Mouse (Mus musculus) lung, embryonic 16.5 days (tissue): ENCODE measurements around the gene Cdk17. TPM values are rescaled to one million over a fixed set of nuclear protein-coding genes. Genes with fewer than 3 reads are reported as not detected.

Source experiments
- ATAC-seq: fragments of 200-750 bp; cut with Nextera tagmentation; 2 replicates; pipeline ENCODE4 v1.8.0; 2017; ENCODE audit warnings: low read depth, mild to moderate bottlenecking, moderate library complexity
- H3K27ac ChIP-seq: fragments of 300-500 bp; sonication (generic); 2 replicates; pipeline ENCODE4 v1.5.1; 2014; ENCODE audit warnings: mild to moderate bottlenecking, control low read depth, low read length
- H3K27me3 ChIP-seq: fragments of 300-500 bp; sonication (generic); 2 replicates; pipeline ENCODE4 v1.6.1; 2014; ENCODE audit warnings: low read depth, low read length, mixed read lengths; ENCODE audit not compliant: control insufficient read depth, insufficient read depth
- H3K36me3 ChIP-seq: fragments of 300-500 bp; sonication (generic); 2 replicates; pipeline ENCODE4 v1.6.1; 2014; ENCODE audit warnings: low read length; ENCODE audit not compliant: control insufficient read depth, insufficient read depth
- H3K4me1 ChIP-seq: fragments of 300-500 bp; sonication (generic); replicated peaks from 2 replicates; pipeline ENCODE4 v1.6.1; 2014; ENCODE audit warnings: low read length, mixed read lengths; ENCODE audit not compliant: control insufficient read depth, insufficient read depth
- H3K4me2 ChIP-seq: fragments of 300-500 bp; sonication (generic); 2 replicates; pipeline ENCODE4 v1.6.1; 2014; ENCODE audit warnings: low read depth, low read length, control low read depth
- H3K4me3 ChIP-seq: fragments of 300-500 bp; sonication (generic); 2 replicates; pipeline ENCODE4 v1.5.1; 2014; ENCODE audit warnings: mild to moderate bottlenecking, low read length, control low read depth
- H3K9ac ChIP-seq: fragments of 300-500 bp; sonication (generic); 2 replicates; pipeline ENCODE4 v1.6.1; 2014; ENCODE audit warnings: low read length, control low read depth
- H3K9me3 ChIP-seq: fragments of 300-500 bp; sonication (generic); 2 replicates; pipeline ENCODE4 v1.6.1; 2016; ENCODE audit warnings: low read length; ENCODE audit not compliant: control insufficient read depth
- WGBS: fragments of 180-500 bp; shearing (Covaris S2); extraction: QIAGEN DNeasy Blood & Tissue Kit; methylation state at CpG from one replicate; pipeline ENCODE4 v1.1.7; 2014; 5-methylcytosine and 5-hydroxymethylcytosine counted together
- polyA plus RNA-seq: library from polyadenylated mRNA; unstranded; fragments of >200 nt; fragmentation: Nextera tagmentation; extraction: Ambion mirVana; gene quantifications from 2 replicates; pipeline ENCODE4 v1.2.1, GENCODE M21; 2015

The Cdk17 gene
- polyA plus RNA-seq, 1 experiment from 2014 or later = 15.0 TPM

GRCm38 (mm10) chr10:93268339-93268738 is 107.7 kb downstream of the Cdk17 start:
- WGBS = 90% methylated on average over 3 of the region's 3 CpGs
- H3K9me3 ChIP-seq = no peaks in the 10 kb centered on the region
- no peak overlapping the region for H3K9ac ChIP-seq
- no peak overlapping the region for H3K4me3 ChIP-seq
- H3K27ac ChIP-seq = no peak overlapping the region
- peaks cover 11% of the 10 kb centered on the region; the same call in 1 of the 2 replicates for H3K36me3 ChIP-seq
- H3K4me2 ChIP-seq = no peak overlapping the region
- ATAC-seq = no peak
- peaks cover 14% of the 10 kb centered on the region for H3K4me1 ChIP-seq
- H3K27me3 ChIP-seq = no peaks in the 10 kb centered on the region

- no peak for ATAC-seq
- 55% methylated on average over 4 of the region's 4 CpGs for WGBS
- H3K27ac ChIP-seq = no peak overlapping the region
Measured at GRCm38 (mm10) chr10:93269744-93270143, 109.1 kb downstream of the Cdk17 start.

GRCm38 (mm10) chr10:93270889-93271460 is 110.3 kb downstream of the Cdk17 start:
- Histone ChIP-seq H3K4me1 (peaks cover 17% of the 10 kb centered on the region), H3K36me3 (no peaks in the 10 kb centered on the region)
- WGBS = 88% methylated on average over 6 of the region's 6 CpGs

More at GRCm38 (mm10) chr10:93269744-93270143, 109.1 kb downstream of the Cdk17 start:
- Histone ChIP-seq H3K4me1 (peaks cover 8% of the 10 kb centered on the region; the same call in 1 of the 2 replicates), H3K4me3 (no peak overlapping the region), H3K9me3 (no peaks in the 10 kb centered on the region), H3K27me3 (no peaks in the 10 kb centered on the region), H3K9ac (no peak overlapping the region), H3K4me2 (no peak overlapping the region), H3K36me3 (peaks cover 6% of the 10 kb centered on the region; the same call in 1 of the 2 replicates)

GRCm38 (mm10) chr10:93271831-93272230 is 111.2 kb downstream of the Cdk17 start:
- Histone ChIP-seq H3K27ac (no peak overlapping the region), H3K4me1 (peaks cover 26% of the 10 kb centered on the region), H3K9me3 (no peaks in the 10 kb centered on the region), H3K9ac (no peak overlapping the region), H3K36me3 (no peaks in the 10 kb centered on the region), H3K4me2 (no peak overlapping the region), H3K4me3 (no peak overlapping the region), H3K27me3 (no peaks in the 10 kb centered on the region)
- no peak; the same call in 1 of the 2 replicates for ATAC-seq
- WGBS = 72% methylated on average over 7 of the region's 7 CpGs

More at GRCm38 (mm10) chr10:93270889-93271460, 110.3 kb downstream of the Cdk17 start:
- Histone ChIP-seq H3K27me3 (no peaks in the 10 kb centered on the region), H3K27ac (no peak overlapping the region), H3K4me2 (no peak overlapping the region), H3K9ac (no peak overlapping the region), H3K4me3 (no peak overlapping the region), H3K9me3 (no peaks in the 10 kb centered on the region)
- ATAC-seq = no peak

GRCm38 (mm10) chr10:93272986-93273982 is 112.6 kb downstream of the Cdk17 start:
- H3K27ac ChIP-seq = no peak overlapping the region
- H3K36me3 ChIP-seq = no peaks in the 10 kb centered on the region
- H3K4me3 ChIP-seq = no peak overlapping the region
- no peaks in the 10 kb centered on the region for H3K27me3 ChIP-seq
- no peak overlapping the region for H3K4me2 ChIP-seq
- H3K9me3 ChIP-seq = no peaks in the 10 kb centered on the region
- ATAC-seq = no peak
- WGBS = 72% methylated on average over 14 of the region's 14 CpGs
- peaks cover 29% of the 10 kb centered on the region for H3K4me1 ChIP-seq
- no peak overlapping the region for H3K9ac ChIP-seq

- ATAC-seq = no peak
- Histone ChIP-seq H3K4me2 (no peak overlapping the region), H3K4me1 (peaks cover 29% of the 10 kb centered on the region), H3K9ac (no peak overlapping the region), H3K27ac (no peak overlapping the region), H3K27me3 (no peaks in the 10 kb centered on the region), H3K36me3 (peaks cover 2% of the 10 kb centered on the region; the same call in 1 of the 2 replicates), H3K9me3 (no peaks in the 10 kb centered on the region), H3K4me3 (no peak overlapping the region)
- 51% methylated on average over 2 of the region's 2 CpGs for WGBS
Measured at GRCm38 (mm10) chr10:93274277-93274696, 113.6 kb downstream of the Cdk17 start.

GRCm38 (mm10) chr10:93275212-93276136 is 114.8 kb downstream of the Cdk17 start:
- H3K27ac ChIP-seq = 0 out of 2 replicates have a peak overlapping the region, but pooled peaks have one; percentile 14
- ATAC-seq = peak; percentile 44; the same call in 1 of the 2 replicates
- H3K9me3 ChIP-seq = no peaks in the 10 kb centered on the region
- H3K27me3 ChIP-seq = no peaks in the 10 kb centered on the region
- H3K36me3 ChIP-seq = peaks cover 4% of the 10 kb centered on the region; the same call in 1 of the 2 replicates
- peak overlapping the region; percentile 33; the same call in 1 of the 2 replicates for H3K4me3 ChIP-seq
- H3K4me1 ChIP-seq = peaks cover 29% of the 10 kb centered on the region
- WGBS = 40% methylated on average over 25 of the region's 25 CpGs
- H3K9ac ChIP-seq = peak overlapping the region; percentile 10
- peak overlapping the region; percentile 45; the same call in 1 of the 2 replicates for H3K4me2 ChIP-seq

- Histone ChIP-seq H3K4me2 (peak overlapping the region; percentile 45), H3K36me3 (peaks cover 8% of the 10 kb centered on the region; the same call in 1 of the 2 replicates), H3K9ac (peak overlapping the region; percentile 49), H3K9me3 (no peaks in the 10 kb centered on the region), H3K27me3 (no peaks in the 10 kb centered on the region), H3K4me1 (peaks cover 29% of the 10 kb centered on the region), H3K27ac (peak overlapping the region; percentile 54), H3K4me3 (peak overlapping the region; percentile 33)
- WGBS = 17% methylated on average over 16 of the region's 16 CpGs
- peak; percentile 68 for ATAC-seq
Measured at GRCm38 (mm10) chr10:93276349-93276763, 115.7 kb downstream of the Cdk17 start.
